Mouse (Mus musculus): ENCODE data around the gene Gm6525.

DNA sequence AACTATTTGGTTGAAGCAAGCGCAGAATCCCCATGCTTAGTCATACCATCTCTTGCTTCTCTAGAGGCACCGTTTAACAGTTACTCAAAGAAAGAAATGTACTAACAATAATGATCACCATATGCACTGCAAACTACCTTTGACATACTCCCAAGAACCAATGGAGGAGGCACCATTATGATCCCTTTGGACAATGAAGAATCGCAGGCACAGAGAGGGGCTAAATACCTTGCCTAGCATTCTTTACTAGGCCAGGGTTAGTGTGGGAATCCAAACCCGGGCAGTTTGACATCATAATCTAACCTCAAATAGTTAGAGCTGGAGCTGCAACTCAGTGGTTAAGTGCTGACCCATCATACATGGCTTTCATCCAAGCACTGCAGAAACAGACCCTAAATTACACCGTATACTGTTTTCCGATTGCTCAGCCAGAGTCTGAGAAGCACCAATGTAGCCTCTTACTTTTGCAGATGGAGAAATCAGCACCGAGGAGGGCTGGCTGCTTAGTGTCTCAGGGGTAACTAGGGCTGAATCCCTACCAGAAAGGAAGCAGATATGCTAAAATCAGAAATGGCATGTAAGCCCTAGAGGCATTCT is 35.1 kb downstream of the Gm6525 start:
- TF ChIP-seq POLR2A (IDR thresholded peaks at IDR 0.05; ENCODE audit: extremely low read depth, insufficient read depth, low read length) (no peak), CTCF (IDR thresholded peaks at IDR 0.05; ENCODE audit: low read depth, low read length) (no peak)
